Mouse (Mus musculus) embryonic facial prominence, embryonic 10.5 days (tissue): ENCODE measurements at regions not wholly inside any gene's neighbourhood (a gene's known extent, or its start where the extent isn't known, plus 50 kb on each side); places are given as distances from the start of the nearest gene placed in this dataset.

ENCODE experiments used
- DNase-seq: peaks from one replicate; pipeline ENCODE4 v3.0.0-alpha.2; 2017; ENCODE audit warnings: low spot score
- H3K27ac ChIP-seq: fragments of 300-500 bp; sonication (generic); replicated peaks from 2 replicates; pipeline ENCODE4 v1.5.1; 2016; ENCODE audit warnings: mild to moderate bottlenecking
- H3K27me3 ChIP-seq: fragments of 300-500 bp; sonication (generic); replicated peaks from 2 replicates; pipeline ENCODE4 v1.6.1; 2016; ENCODE audit warnings: low read depth, mild to moderate bottlenecking; ENCODE audit not compliant: poor library complexity, severe bottlenecking
- H3K36me3 ChIP-seq: fragments of 300-500 bp; sonication (generic); replicated peaks from 2 replicates; pipeline ENCODE4 v1.6.1; 2016; ENCODE audit warnings: mild to moderate bottlenecking, moderate library complexity
- H3K4me1 ChIP-seq: fragments of 300-500 bp; sonication (generic); 2 replicates; pipeline ENCODE4 v1.6.1; 2016
- H3K4me3 ChIP-seq: fragments of 300-500 bp; sonication (generic); 2 replicates; pipeline ENCODE4 v1.5.1; 2016; ENCODE audit warnings: mild to moderate bottlenecking, moderate library complexity
- H3K9me3 ChIP-seq: fragments of 300-500 bp; sonication (generic); 2 replicates; pipeline ENCODE4 v1.6.1; 2016; ENCODE audit warnings: mild to moderate bottlenecking
- WGBS: fragments of 180-500 bp; shearing (Covaris S2); methylation state at CpG from one replicate; pipeline ENCODE4 v1.1.7; 2016; 5-methylcytosine and 5-hydroxymethylcytosine counted together

DNA sequence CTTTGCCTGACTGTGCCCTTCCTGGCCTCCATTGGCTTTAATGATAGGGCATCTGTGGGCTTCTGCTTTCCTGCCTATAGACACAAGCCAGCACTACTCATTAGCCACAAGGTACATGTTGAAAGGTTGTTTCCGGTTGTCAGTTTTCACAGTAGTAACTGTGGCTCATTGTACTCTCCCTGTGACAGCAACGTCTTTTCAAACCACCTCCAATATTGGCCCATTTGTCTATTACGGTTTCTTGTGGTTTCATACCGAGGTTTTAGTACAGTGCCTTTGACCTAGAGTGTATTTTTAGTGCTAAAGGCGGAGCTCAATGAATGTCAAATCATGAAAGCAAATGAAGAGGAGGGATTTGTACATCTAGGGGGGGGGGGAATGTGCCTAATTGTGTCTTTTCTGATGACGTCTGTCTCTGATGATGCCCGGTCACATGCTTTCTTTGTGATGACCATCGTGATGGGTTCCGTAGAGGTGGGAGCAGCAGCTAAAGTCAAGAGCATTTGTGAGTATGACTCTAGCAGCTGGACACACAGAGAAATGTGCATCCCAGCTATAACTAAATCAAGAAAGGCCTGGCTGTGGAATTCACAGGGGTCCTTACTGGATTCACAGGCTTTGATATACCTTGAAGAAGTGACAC, 1255.1 kb upstream of the A1bg start:
- H3K4me1 ChIP-seq, result peaks cover 8% of the 10 kb centered on the region
- peaks cover 5% of the 10 kb centered on the region for H3K36me3 ChIP-seq
- no peak for DNase-seq
- H3K27ac ChIP-seq, result no peak overlapping the region
- WGBS, result 91% methylated on average over 9 of the region's 9 CpGs
- no peaks in the 10 kb centered on the region for H3K9me3 ChIP-seq
- H3K4me3 ChIP-seq, result no peak overlapping the region
- H3K27me3 ChIP-seq, result no peaks in the 10 kb centered on the region

DNA sequence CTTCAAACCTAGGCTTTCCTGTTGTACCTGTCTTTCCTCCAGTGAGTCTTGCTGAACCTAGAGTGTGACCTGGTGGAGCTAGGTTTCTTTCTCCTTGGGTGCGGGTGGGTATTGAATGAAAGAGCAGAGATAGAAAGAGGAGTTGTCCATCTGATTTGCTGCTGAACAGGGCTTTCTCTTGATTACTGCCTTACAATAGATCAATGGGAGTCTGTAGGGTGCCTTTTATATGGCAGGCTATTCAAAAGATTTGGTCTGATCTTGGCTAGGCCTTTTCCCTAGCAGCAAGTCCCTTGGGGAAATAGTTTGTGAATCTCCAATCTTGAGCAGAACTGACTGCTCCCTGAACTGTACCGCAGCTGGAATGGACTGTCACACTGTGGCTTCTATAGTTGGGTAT, 1253.3 kb upstream of the A1bg start:
- Histone ChIP-seq H3K4me1 (peaks cover under 1% of the 10 kb centered on the region), H3K27ac (no peak overlapping the region), H3K27me3 (no peaks in the 10 kb centered on the region), H3K9me3 (no peaks in the 10 kb centered on the region), H3K36me3 (no peaks in the 10 kb centered on the region), H3K4me3 (no peak overlapping the region)
- DNase-seq, result no peak
- 88% methylated on average over 2 of the region's 2 CpGs for WGBS

DNA sequence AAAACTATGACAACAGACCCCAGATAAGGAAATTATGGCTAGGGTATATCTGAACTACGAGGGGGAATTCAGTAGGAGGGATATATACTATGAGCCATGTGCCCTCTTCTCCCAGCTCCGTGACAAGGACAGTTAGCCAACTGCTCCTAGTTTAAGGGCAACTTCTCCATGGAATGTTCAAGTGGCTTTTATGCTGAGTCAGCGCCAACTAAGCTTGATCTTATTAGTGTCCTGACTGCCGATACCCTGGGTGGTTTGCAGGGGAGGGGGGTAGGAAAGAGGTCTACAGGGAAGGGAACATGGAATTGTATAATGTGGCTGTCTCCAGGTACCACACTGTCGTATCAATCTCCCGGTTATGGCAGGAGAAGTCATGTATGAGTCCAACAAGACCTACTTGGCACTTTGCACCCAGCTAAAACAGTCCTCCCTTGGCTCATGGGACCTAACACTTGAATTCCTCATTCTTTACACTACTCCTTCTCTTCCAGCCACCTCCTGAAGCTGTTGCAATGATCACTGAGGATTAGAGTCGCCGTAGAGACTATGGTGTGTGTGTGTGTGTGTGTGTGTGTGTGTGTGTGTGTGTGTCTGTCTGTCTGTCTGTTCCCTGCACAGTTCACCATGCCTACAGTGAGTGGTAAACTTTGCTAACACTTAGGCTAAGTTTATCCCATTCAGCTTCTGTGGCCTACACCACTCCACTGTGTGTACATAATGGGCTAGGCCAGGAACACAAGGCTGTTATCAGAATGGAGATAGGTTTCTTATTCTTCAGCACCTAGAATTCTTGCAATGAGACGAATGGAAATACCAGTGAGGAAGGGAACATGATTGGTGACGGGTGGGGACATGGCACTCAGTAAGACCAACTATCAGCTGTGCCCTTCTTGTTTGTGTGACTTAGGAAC, 1251.1 kb upstream of the A1bg start:
- Histone ChIP-seq H3K36me3 (no peaks in the 10 kb centered on the region), H3K27ac (no peak overlapping the region), H3K27me3 (no peaks in the 10 kb centered on the region), H3K9me3 (no peaks in the 10 kb centered on the region), H3K4me3 (no peak overlapping the region), H3K4me1 (no peaks in the 10 kb centered on the region; the same call in 1 of the 2 replicates)
- DNase-seq, result no peak
- WGBS, result 91% methylated on average over 10 of the region's 10 CpGs

DNA sequence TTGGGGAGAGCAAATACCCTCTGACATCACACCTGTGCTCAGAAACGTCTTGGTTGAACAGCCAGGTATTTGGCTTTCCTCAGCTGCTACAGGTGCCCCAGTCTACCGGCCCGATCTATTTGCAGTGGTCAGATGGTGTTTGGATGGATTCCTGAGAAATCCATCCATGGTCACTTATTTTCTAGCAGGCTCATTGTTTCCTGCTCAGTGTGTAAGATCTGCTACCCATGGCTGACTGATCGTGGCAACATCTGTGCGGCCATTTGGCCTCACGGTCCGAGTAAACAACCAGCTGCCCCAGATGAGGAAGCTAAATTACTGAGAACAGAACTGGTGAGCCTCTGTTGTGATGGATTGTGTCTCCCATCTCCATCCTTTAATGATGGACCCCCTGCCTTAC, 1248.8 kb upstream of the A1bg start:
- Histone ChIP-seq H3K27ac (no peak overlapping the region), H3K4me1 (no peaks in the 10 kb centered on the region; the same call in 1 of the 2 replicates), H3K27me3 (no peaks in the 10 kb centered on the region), H3K36me3 (no peaks in the 10 kb centered on the region), H3K9me3 (no peaks in the 10 kb centered on the region), H3K4me3 (no peak overlapping the region)
- no peak for DNase-seq
- 85% methylated on average over 7 of the region's 7 CpGs for WGBS

DNA sequence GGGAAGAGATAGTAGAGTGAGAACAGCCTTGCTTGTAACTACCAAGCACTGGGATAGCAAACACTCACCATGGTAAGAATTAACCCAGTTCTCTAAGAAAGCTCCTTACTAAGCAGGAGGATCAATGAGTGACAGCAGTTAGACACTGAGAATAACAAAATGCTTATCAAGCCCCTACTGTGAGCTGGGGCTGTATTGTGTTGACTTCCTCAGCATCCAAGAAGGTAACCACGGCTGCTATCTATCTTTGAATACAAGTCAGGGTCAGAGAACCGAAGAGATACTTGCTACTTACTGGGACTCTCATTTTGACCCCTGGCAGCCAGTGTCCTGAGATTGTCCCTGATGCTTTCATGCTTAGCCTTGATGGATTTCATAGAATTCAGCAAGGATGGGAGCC, 1248.4 kb upstream of the A1bg start:
- H3K27me3 ChIP-seq, result no peaks in the 10 kb centered on the region
- no peak overlapping the region for H3K27ac ChIP-seq
- H3K4me3 ChIP-seq, result no peak overlapping the region
- no peaks in the 10 kb centered on the region; the same call in 1 of the 2 replicates for H3K4me1 ChIP-seq
- no peaks in the 10 kb centered on the region for H3K36me3 ChIP-seq
- H3K9me3 ChIP-seq, result no peaks in the 10 kb centered on the region
- WGBS, result 73% methylated on average over 2 of the region's 2 CpGs
- no peak for DNase-seq

DNA sequence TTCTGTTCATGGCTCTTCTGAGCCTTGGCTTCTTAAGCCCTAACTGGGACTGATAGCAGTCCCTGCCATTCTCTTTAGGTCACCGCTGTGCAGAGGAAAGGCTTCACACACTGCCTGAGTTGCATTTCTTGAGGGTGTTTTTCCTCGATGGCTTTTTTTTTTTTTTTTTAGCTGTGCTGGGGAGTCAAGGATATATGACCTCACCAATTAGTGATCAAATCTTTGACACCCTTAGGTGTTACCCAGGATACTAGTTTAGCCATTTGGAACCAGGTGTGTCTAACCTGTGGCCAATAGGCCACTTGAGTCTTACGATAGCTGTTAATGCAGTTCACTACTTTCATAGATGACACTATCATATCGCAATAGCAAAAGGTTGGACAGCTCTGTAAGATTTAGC, 1247.5 kb upstream of the A1bg start:
- Histone ChIP-seq H3K4me1 (no peaks in the 10 kb centered on the region; the same call in 1 of the 2 replicates), H3K9me3 (no peaks in the 10 kb centered on the region), H3K36me3 (no peaks in the 10 kb centered on the region), H3K27me3 (no peaks in the 10 kb centered on the region), H3K4me3 (no peak overlapping the region), H3K27ac (no peak overlapping the region)
- no peak for DNase-seq
- WGBS, result 98% methylated on average over 4 of the region's 4 CpGs

DNA sequence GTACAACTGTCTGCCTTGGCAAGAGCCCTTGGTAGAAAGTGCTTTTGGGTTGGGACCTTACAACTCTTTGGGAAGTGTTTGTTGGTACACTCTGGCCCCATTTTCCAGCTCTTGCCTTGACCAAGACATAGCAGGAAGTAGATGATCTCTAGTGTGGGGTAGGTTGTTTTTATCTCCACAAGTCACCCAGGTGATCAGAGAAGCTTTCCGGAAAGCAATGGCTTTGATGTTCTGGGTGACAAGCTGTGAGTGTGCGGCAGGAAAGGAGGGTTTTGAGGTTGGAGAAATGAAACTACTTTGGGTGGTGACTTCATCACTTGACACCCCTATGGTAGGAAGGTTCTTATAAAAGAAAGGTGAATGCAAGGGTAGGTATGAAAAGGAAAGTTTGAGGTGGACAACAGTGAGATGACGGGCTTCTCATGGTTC, 1246.8 kb upstream of the A1bg start:
- Histone ChIP-seq H3K4me1 (no peaks in the 10 kb centered on the region; the same call in 1 of the 2 replicates), H3K36me3 (no peaks in the 10 kb centered on the region), H3K4me3 (no peak overlapping the region), H3K27ac (no peak overlapping the region), H3K27me3 (no peaks in the 10 kb centered on the region), H3K9me3 (no peaks in the 10 kb centered on the region)
- DNase-seq, result no peak
- WGBS, result 91% methylated on average over 3 of the region's 3 CpGs

DNA sequence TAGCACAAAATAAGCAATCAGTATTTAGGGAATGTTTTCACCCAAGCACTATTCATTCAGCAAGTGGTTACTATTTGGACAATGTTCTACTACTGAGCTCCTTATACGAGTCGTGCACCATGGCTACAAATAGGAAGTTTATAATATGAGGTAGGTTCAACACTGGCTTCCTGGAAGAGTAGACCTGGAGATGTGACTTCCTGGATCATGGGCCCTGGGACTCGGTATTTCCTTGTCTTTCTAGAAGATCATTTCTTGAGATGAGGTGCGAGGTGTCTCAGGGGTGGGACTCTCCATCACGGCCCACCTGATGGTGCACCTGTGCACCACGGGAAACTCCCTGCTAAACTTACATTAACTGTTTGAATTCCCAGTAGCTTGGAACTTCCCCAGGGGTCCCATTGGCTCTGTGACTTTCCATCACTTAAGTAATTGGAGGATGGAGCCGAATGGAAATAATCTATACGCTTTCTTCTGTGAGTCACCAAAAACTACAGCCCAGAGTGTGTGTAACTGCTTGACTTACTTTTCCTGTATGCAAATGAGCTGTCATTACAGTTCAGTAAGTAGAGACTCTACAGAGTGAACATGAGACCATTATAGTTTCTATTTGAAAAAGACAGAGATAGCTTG, 1246.3 kb upstream of the A1bg start:
- Histone ChIP-seq H3K27ac (no peak overlapping the region), H3K4me3 (no peak overlapping the region), H3K27me3 (no peaks in the 10 kb centered on the region), H3K4me1 (no peaks in the 10 kb centered on the region; the same call in 1 of the 2 replicates), H3K36me3 (no peaks in the 10 kb centered on the region), H3K9me3 (no peaks in the 10 kb centered on the region)
- 95% methylated on average over 8 of the region's 8 CpGs for WGBS
- DNase-seq, result no peak

DNA sequence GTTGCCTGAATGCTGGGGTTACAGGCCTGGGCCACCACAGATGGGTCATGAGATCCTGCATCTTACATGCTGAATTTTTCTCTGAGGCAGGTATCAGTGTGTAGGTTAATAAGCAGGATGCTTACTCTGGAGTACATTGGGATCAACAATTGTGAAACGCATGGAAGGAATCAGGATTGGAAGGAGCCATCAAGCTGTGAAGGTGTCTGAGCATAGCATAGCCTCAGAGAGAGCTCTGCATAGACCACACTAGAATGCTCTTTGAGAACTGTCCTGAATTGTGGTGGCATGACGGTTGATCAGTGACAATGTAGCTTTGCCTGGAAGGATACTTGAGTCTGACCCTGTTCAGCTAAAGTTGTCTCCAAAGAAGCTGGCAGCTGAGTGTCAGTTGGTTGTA, 1245.7 kb upstream of the A1bg start:
- no peaks in the 10 kb centered on the region for H3K9me3 ChIP-seq
- no peaks in the 10 kb centered on the region for H3K27me3 ChIP-seq
- no peak overlapping the region for H3K27ac ChIP-seq
- H3K4me1 ChIP-seq, result no peaks in the 10 kb centered on the region; the same call in 1 of the 2 replicates
- 94% methylated on average over 2 of the region's 2 CpGs for WGBS
- no peaks in the 10 kb centered on the region for H3K36me3 ChIP-seq
- H3K4me3 ChIP-seq, result no peak overlapping the region
- no peak for DNase-seq

DNA sequence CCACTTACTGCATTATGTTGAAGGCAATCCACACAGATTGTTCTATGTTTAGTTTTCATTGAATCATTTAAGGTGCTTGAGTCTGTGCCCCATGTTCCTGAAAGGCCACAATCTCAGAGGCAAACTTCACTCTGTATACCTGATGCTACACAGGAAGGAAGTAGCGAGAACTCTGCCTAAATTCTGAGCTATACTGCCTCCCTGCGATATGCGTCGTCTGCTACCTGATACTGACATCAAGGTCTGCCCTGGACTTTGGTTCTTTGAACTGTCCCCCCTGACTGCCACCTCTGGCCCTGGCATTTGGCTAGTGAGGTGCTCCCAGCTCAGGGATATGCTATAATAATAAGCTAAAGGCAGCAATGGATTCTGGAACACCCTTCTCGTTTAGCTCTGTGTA, 1244.0 kb upstream of the A1bg start:
- no peak overlapping the region for H3K4me3 ChIP-seq
- no peaks in the 10 kb centered on the region for H3K9me3 ChIP-seq
- WGBS, result 95% methylated on average over 5 of the region's 5 CpGs
- H3K4me1 ChIP-seq, result no peaks in the 10 kb centered on the region; the same call in 1 of the 2 replicates
- no peaks in the 10 kb centered on the region for H3K36me3 ChIP-seq
- H3K27ac ChIP-seq, result no peak overlapping the region
- H3K27me3 ChIP-seq, result no peaks in the 10 kb centered on the region
- DNase-seq, result no peak

DNA sequence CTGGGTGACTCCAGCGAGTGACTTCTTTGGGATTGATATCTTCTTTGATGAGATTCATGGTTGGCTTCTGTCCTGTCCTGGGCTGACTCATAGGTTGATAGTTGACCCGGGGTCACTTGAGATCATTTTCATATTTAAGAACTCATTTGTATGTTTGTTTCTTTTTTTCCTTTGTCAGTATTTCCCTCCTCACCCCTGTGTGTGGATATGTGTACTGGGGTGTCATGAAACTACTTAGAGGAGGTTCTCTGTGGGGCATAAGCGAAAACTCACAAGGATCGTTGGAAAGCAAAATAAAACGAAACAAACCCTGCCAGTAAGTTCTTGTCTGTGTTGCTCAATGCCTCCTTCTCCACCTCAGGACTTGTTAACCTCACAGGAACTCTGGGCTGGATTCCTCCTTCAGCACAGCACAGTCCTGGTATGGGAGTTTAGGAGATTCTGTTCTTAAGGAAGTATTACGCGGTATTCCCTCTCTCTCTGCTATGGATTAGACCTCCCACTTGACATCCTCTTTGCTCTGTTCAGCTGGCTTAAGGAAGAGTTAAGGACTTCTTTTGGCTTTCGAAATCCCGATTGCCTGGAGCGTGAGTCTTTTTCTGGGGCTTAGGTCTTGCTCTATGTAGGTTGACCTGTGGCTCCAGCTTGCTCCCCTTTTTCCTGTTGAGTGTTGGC, 1243.2 kb upstream of the A1bg start:
- H3K36me3 ChIP-seq, result no peaks in the 10 kb centered on the region
- no peaks in the 10 kb centered on the region for H3K9me3 ChIP-seq
- no peaks in the 10 kb centered on the region for H3K27me3 ChIP-seq
- no peak overlapping the region for H3K27ac ChIP-seq
- no peak overlapping the region for H3K4me3 ChIP-seq
- 92% methylated on average over 10 of the region's 10 CpGs for WGBS
- DNase-seq, result no peak
- H3K4me1 ChIP-seq, result no peaks in the 10 kb centered on the region

DNA sequence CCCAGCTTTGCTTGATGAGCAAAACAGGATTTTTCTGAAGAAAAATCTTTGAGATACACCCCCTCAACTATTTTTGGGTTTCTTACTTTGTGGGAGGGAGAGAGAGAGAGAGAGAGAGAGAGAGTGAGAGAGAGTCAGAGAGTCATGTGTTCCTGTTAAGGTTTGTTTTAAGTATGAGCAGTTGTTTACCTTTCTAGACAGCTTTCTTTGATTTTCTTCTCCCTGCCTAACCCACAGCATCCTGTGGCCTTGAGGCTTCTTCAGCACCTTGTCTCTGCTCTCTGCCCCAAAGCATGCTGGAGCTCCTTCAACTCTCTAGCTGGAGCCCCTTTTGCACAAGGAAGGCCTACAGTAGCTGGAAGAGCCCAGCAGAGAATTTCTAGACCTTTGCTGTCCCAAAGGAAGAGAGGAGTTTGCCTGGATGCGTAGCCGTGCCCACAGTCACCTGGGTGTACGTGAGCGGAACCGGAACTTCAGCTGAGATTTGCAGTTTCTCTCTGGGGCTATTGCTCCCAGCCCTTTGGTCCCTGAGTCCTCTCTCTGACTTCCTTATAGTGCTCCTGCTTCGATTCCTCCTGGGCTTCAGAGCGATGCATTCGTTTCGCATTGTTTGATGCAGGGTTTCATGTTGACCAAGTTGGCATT, 1242.1 kb upstream of the A1bg start:
- Histone ChIP-seq H3K36me3 (no peaks in the 10 kb centered on the region), H3K4me1 (no peaks in the 10 kb centered on the region), H3K27me3 (no peaks in the 10 kb centered on the region), H3K27ac (no peak overlapping the region), H3K4me3 (no peak overlapping the region), H3K9me3 (no peaks in the 10 kb centered on the region)
- 95% methylated on average over 9 of the region's 9 CpGs for WGBS
- DNase-seq, result no peak
